Mouse (Mus musculus): ENCODE measurements around the gene Crtc3. TPM values are rescaled to one million over a fixed set of nuclear protein-coding genes. Genes with fewer than 3 reads are reported as not detected.

Crtc3 gene
- polyA plus RNA-seq, 1 experiment, result 43.6 TPM

DNA sequence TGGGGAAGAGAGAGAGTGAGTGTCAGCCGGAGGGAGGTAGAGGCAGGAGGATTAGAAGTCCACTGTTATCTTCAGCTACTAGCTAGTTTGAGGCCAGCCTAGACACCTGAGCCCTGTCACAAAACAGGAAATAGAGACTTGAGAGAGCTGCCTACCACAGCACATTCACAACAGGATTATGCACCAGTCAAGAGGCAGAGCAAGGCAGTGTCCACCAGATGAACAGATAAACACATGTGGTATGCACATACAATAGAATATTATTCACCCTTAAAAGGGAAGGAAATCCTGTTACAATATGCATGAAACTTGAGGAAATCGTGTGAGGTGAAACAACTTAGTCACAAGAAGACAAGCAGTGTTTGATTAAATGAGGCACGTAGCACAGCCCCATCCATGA lies 16.4 kb downstream of the Crtc3 start:
- 45% methylated on average over 3 of the region's 3 CpGs for WGBS
- Histone ChIP-seq H3K27me3 (ENCODE audit: control insufficient read depth, insufficient read depth, low read length) (no peaks in the 10 kb centered on the region), H3K4me1 (replicated peaks; ENCODE audit: control insufficient read depth, insufficient read depth, low read length) (peaks cover 16% of the 10 kb centered on the region), H3K4me3 (ENCODE audit: control insufficient read depth, insufficient read depth, low read length) (no peak overlapping the region), H3K27ac (ENCODE audit: control insufficient read depth, insufficient read depth, low read length) (peak overlapping the region; percentile 64), H3K36me3 (ENCODE audit: control insufficient read depth, insufficient read depth, low read length) (peaks cover 5% of the 10 kb centered on the region; the same call in 1 of the 2 replicates)
- TF ChIP-seq CTCF (IDR thresholded peaks at IDR 0.05; ENCODE audit: borderline replicate concordance, control insufficient read depth, extremely low read depth, insufficient read depth, low read length, poor library complexity) (no peak), POLR2A (IDR thresholded peaks at IDR 0.05; ENCODE audit: control insufficient read depth, extremely low read depth, insufficient read depth, low read length, poor library complexity) (no peak)
- DNase-seq, result no peak

- no peak overlapping the region for H3K4me3 ChIP-seq (ENCODE audit: control insufficient read depth, insufficient read depth, low read length)
- no peak for TF ChIP-seq POLR2A (IDR thresholded peaks at IDR 0.05; ENCODE audit: control insufficient read depth, extremely low read depth, insufficient read depth, low read length, poor library complexity)
- no peak for TF ChIP-seq CTCF (IDR thresholded peaks at IDR 0.05; ENCODE audit: borderline replicate concordance, control insufficient read depth, extremely low read depth, insufficient read depth, low read length, poor library complexity)
- DNase-seq, result no peak
- peaks cover 28% of the 10 kb centered on the region for H3K4me1 ChIP-seq (replicated peaks; ENCODE audit: control insufficient read depth, insufficient read depth, low read length)
- H3K36me3 ChIP-seq (ENCODE audit: control insufficient read depth, insufficient read depth, low read length), result peaks cover 5% of the 10 kb centered on the region; the same call in 1 of the 2 replicates
- 96% methylated on average over 6 of the region's 6 CpGs for WGBS
- no peak overlapping the region for H3K27ac ChIP-seq (ENCODE audit: control insufficient read depth, insufficient read depth, low read length)
- H3K27me3 ChIP-seq (ENCODE audit: control insufficient read depth, insufficient read depth, low read length), result no peaks in the 10 kb centered on the region
Measured at GRCm38 (mm10) chr7:80670889-80671288, 17.8 kb downstream of the Crtc3 start.

- TF ChIP-seq CTCF (IDR thresholded peaks at IDR 0.05; ENCODE audit: borderline replicate concordance, control insufficient read depth, extremely low read depth, insufficient read depth, low read length, poor library complexity), result no peak
- no peak for TF ChIP-seq POLR2A (IDR thresholded peaks at IDR 0.05; ENCODE audit: control insufficient read depth, extremely low read depth, insufficient read depth, low read length, poor library complexity)
- Histone ChIP-seq H3K4me3 (ENCODE audit: control insufficient read depth, insufficient read depth, low read length) (no peak overlapping the region), H3K36me3 (ENCODE audit: control insufficient read depth, insufficient read depth, low read length) (no peaks in the 10 kb centered on the region), H3K27me3 (ENCODE audit: control insufficient read depth, insufficient read depth, low read length) (no peaks in the 10 kb centered on the region), H3K4me1 (replicated peaks; ENCODE audit: control insufficient read depth, insufficient read depth, low read length) (peaks cover 33% of the 10 kb centered on the region), H3K27ac (ENCODE audit: control insufficient read depth, insufficient read depth, low read length) (peak overlapping the region; percentile 70)
- DNase-seq, result peak; percentile 37
- WGBS, result 10% methylated on average over 11 of the region's 11 CpGs
Measured at GRCm38 (mm10) chr7:80667190-80667589, 21.5 kb downstream of the Crtc3 start.

- DNase-seq, result no peak
- peak overlapping the region; percentile 76 for H3K27ac ChIP-seq (ENCODE audit: control insufficient read depth, insufficient read depth, low read length)
- 52% methylated on average over 10 of the region's 10 CpGs for WGBS
Measured at GRCm38 (mm10) chr7:80666198-80666915, 22.3 kb downstream of the Crtc3 start.

DNA sequence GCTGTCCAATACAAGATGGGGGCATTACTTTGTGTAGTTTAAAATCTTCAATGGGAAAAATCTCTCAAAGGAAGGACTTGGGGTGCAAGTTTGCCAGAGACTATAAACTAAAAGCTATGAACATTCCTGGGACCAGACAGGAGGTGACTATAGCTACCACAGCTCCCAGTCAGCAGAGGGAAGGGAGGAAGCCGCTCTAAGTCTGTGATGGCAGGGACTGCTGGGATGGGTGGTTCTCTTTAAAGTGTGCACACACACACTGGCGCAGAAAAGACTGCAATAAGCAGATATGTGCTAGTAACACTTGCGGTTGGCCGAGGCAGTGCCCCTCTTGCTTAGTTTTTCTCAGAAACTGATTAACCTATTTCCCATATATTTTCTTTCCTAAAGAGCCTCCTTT lies 27.6 kb downstream of the Crtc3 start:
- Histone ChIP-seq H3K4me1 (replicated peaks; ENCODE audit: control insufficient read depth, insufficient read depth, low read length) (peaks cover 12% of the 10 kb centered on the region), H3K27me3 (ENCODE audit: control insufficient read depth, insufficient read depth, low read length) (no peaks in the 10 kb centered on the region), H3K36me3 (ENCODE audit: control insufficient read depth, insufficient read depth, low read length) (no peaks in the 10 kb centered on the region), H3K4me3 (ENCODE audit: control insufficient read depth, insufficient read depth, low read length) (no peak overlapping the region), H3K27ac (ENCODE audit: control insufficient read depth, insufficient read depth, low read length) (no peak overlapping the region)
- DNase-seq, result no peak
- 97% methylated on average over 4 of the region's 4 CpGs for WGBS
- TF ChIP-seq CTCF (IDR thresholded peaks at IDR 0.05; ENCODE audit: borderline replicate concordance, control insufficient read depth, extremely low read depth, insufficient read depth, low read length, poor library complexity), result no peak
- no peak for TF ChIP-seq POLR2A (IDR thresholded peaks at IDR 0.05; ENCODE audit: control insufficient read depth, extremely low read depth, insufficient read depth, low read length, poor library complexity)

More at GRCm38 (mm10) chr7:80666198-80666915, 22.3 kb downstream of the Crtc3 start:
- Histone ChIP-seq H3K27me3 (ENCODE audit: control insufficient read depth, insufficient read depth, low read length) (no peaks in the 10 kb centered on the region), H3K4me1 (replicated peaks; ENCODE audit: control insufficient read depth, insufficient read depth, low read length) (peaks cover 29% of the 10 kb centered on the region), H3K36me3 (ENCODE audit: control insufficient read depth, insufficient read depth, low read length) (no peaks in the 10 kb centered on the region), H3K4me3 (ENCODE audit: control insufficient read depth, insufficient read depth, low read length) (no peak overlapping the region)
- TF ChIP-seq CTCF (IDR thresholded peaks at IDR 0.05; ENCODE audit: borderline replicate concordance, control insufficient read depth, extremely low read depth, insufficient read depth, low read length, poor library complexity) (no peak), POLR2A (IDR thresholded peaks at IDR 0.05; ENCODE audit: control insufficient read depth, extremely low read depth, insufficient read depth, low read length, poor library complexity) (no peak)

DNA sequence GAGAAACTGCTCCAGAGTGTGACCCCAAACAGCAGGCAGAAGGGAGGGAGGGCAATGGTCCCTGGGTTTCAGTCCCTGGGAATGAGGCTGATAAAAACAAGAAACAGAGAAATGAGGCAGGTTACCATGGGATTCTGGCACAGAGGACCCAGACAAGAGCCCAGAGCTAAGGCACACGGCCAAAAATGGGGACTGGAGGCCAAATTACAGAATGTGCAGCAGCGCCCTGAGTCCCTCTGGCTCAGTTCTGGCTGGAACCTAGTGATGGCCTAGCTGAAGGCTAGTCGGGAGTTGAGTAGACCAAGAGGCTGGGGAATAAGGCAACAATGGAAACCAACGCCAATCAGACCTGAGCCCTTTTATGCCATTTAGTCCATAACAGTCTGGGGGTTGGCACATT lies 28.1 kb downstream of the Crtc3 start:
- Histone ChIP-seq H3K4me3 (ENCODE audit: control insufficient read depth, insufficient read depth, low read length) (no peak overlapping the region), H3K36me3 (ENCODE audit: control insufficient read depth, insufficient read depth, low read length) (no peaks in the 10 kb centered on the region), H3K27ac (ENCODE audit: control insufficient read depth, insufficient read depth, low read length) (no peak overlapping the region), H3K4me1 (replicated peaks; ENCODE audit: control insufficient read depth, insufficient read depth, low read length) (peaks cover 10% of the 10 kb centered on the region), H3K27me3 (ENCODE audit: control insufficient read depth, insufficient read depth, low read length) (no peaks in the 10 kb centered on the region)
- DNase-seq, result no peak
- WGBS, result 93% methylated on average over 4 of the region's 4 CpGs
- TF ChIP-seq CTCF (IDR thresholded peaks at IDR 0.05; ENCODE audit: borderline replicate concordance, control insufficient read depth, extremely low read depth, insufficient read depth, low read length, poor library complexity) (no peak), POLR2A (IDR thresholded peaks at IDR 0.05; ENCODE audit: control insufficient read depth, extremely low read depth, insufficient read depth, low read length, poor library complexity) (no peak)

Measured in thymus, adult 2 months (tissue).